Mouse (Mus musculus) left cerebral cortex, postnatal 14 days (tissue): ENCODE data around the gene Ssrp1. TPM values are rescaled to one million over a fixed set of nuclear protein-coding genes. Genes with fewer than 3 reads are reported as not detected.

Experiments
- DNase-seq, 2 experiments: peaks; one replicate each; pipeline ENCODE4 v3.0.0; 2021 to 2022; ENCODE audit warnings: low spot score in 2 of 2, mixed read lengths in 1 of 2
- intact Hi-C: fragments of 180-260 bp; cut with DNase I; formaldehyde crosslinking; loops from one replicate; pipeline ENCODE4 v1.15.1; 2025
- total RNA-seq, 2 experiments: library from RNA; stranded (reverse); gene quantifications; 2 replicates each; pipeline ENCODE4 v1.2.3; 2021

Ssrp1 gene
- total RNA-seq, 2 experiments from 2014 or later: 88.8 to 93.6 TPM

DNA sequence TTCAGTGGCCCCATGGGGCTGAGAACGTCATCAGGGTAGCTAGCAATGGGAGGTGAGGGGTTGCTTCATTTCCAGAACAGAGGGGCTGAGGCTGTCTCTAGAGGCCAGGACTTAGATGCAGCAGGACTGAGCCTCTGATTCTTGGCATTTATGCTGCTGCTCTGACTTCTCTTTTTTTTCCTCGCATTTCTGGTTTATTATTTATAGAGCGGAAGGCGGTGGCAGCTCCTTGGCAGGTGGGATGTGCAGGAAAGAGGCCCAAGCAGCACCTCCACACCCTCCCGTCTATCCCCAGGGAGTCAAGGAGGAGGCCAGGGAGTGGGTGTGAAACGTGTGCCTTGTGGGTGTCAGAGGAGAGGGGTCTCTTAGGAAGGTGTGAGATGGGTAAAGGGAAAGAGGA is 6.0 kb upstream of the Ssrp1 start:
- no peak for DNase-seq
- intact Hi-C loops: no loop called here

GRCm38 (mm10) chr2:85033121-85033520 is 3.9 kb upstream of the Ssrp1 start:
- DNase-seq: no peak
- intact Hi-C loops: no loop called here

GRCm38 (mm10) chr2:85034169-85034568 is 2.9 kb upstream of the Ssrp1 start:
- no peak for DNase-seq
- intact Hi-C loops: no loop called here

GRCm38 (mm10) chr2:85036507-85037046 is 457 bp upstream of the Ssrp1 start:
- intact Hi-C loops: loop anchor here (1.0 to 2.0 kb wide), 2 partner anchors 11 to 210 kb away; partner anchors contain the start of gene Timm10
- DNase-seq: no peak

DNA sequence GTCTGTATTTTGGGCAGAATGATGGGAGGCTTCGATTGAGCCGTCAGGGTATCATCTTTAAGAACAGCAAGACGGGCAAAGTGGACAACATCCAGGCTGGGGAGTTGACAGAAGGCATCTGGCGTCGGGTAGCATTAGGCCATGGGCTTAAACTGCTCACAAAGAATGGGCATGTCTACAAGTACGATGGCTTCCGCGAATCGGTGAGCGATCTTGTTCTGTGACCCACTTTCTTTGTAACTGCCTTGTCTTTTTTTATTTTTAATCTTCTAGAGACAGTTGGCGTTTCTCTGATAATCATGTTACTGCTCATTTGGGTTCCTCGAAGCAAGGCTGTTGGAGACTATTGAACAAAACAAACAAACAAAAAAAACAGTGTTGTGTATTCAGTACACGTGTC is 1.3 kb downstream of the Ssrp1 start:
- no peak for DNase-seq
- intact Hi-C loops: no loop called here

DNA sequence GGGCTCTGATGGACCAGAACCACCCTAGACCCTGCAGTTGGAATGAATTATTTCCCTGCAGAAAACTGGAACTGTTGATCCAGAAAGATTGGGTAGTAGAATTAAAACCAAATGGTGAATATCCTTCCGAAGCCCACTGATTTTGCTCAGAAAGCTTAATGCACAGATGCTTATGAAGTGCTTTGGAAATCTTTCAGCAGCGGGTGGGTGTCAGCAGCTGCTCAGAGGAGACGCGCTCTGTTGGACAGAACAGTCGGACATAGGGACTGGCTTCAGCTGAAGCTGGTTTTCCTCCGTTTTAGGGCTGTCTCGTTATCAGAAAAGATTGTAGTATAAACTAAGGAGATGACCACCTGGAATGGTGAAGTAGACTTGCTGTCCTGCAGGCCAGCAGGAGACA is 6.6 kb downstream of the Ssrp1 start:
- intact Hi-C loops: no loop called here
- DNase-seq: no peak

- intact Hi-C loops: no loop called here
- no peak for DNase-seq
These were observed 9.2 kb downstream of the Ssrp1 start for GRCm38 (mm10) chr2:85046222-85046621.

DNA sequence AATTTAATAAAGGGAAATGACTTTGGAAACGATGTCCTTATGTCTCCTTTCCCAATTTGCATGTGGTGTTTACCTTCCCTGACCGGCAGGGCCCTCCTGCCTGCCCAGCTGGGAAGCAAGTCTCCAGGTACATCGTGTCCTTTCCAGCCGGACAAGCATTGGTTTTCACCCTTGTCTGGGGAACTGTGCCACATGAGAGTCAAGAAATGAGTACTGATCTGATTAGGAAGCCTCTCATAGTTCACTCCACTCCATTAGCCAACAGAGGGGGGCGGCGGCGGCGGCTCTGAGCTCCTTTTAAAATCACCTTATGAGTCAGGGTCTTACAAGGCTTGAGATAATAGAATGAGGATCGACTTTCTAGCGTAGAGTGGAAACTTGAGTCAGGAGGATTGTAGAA is 10.0 kb downstream of the Ssrp1 start:
- no peak for DNase-seq
- intact Hi-C loops: loop anchor here (1.0 kb wide), 1 partner anchor 10 kb away; the partner anchor contains the start of genes P2rx3 and Ssrp1

GRCm38 (mm10) chr2:85047596-85048167 is 10.6 kb downstream of the Ssrp1 start, which contains the start of gene Tnks1bp1:
Tnks1bp1 (plus strand) TSS chr2:85048022.
- intact Hi-C loops: loop anchor here (1.0 kb wide), 1 partner anchor 10 kb away; the partner anchor contains the start of genes P2rx3 and Ssrp1
- DNase-seq: peak; percentile 93 to 95

DNA sequence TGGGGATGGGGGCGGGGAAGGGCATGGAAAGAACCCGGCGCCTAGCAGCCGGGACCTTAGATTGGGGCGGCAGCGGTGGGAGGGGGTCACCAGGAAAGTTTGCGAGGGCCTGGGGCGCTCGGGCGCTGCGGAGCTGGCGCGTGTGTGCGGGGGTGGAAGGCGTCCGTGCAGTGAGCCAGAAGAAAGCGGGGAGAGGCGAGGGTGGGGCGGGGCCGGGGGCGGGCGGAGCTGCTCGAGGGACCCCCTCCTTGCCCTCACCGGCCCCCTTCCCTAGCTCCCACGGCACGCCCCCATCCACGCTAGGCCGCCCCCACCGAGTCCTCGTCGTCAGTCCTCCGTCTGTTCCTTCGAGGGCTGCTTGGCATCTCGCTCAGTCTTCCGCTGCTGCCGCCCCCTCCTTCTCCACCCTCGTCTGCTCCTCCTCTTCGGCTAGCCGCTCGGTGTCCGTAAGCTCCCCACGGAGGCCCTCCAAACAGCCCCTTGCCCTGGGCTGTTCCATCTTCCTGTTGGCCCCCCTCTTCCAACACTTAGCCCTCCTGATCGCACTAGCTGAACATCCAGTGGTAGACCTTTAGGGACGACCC is 11.2 kb downstream of the Ssrp1 start:
- DNase-seq: peak; percentile 69 to 73
- intact Hi-C loops: no loop called here

GRCm38 (mm10) chr2:85049277-85049676 is 12.2 kb downstream of the Ssrp1 start:
- no peak for DNase-seq
- intact Hi-C loops: no loop called here

DNA sequence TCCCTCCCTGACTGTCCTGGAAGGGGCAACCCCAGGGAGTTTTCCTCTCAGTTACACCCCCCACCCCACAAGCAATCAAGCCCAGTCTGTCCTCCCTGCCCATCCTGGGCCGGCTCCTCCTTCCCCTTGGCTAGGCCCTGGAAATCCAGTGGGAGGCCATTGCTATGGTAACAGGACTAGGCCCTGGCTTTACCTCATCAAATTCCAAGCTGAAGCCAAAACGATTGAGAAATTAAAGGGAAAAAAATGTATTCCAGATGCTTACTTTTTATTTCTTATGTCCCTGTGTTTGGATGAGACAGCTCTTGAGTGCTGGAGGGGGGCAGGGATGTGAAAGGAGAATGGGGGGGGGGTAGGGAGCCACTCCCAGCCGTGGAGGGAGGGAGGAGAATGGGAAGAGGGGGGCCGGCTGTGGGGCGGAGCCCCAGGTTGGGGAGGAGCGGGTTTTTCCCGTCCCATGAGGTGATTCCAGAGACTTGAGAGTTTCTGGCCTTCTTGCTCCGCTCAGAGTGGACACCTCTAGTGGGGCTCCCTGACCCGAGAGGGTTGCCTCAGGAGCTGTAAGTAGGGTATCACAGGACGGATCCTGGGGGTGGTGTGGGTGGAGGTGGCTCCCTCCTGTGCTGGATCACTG is 13.1 kb downstream of the Ssrp1 start:
- intact Hi-C loops: no loop called here

GRCm38 (mm10) chr2:85050746-85051145 is 13.7 kb downstream of the Ssrp1 start:
- no peak for DNase-seq
- intact Hi-C loops: no loop called here

More for the DNA sequence above, 13.1 kb downstream of the Ssrp1 start:
- peak; percentile 44 to 60 for DNase-seq

- DNase-seq: no peak
- intact Hi-C loops: no loop called here
These were observed 16.3 kb downstream of the Ssrp1 start for GRCm38 (mm10) chr2:85053192-85053816.

GRCm38 (mm10) chr2:85056711-85057110 is 19.7 kb downstream of the Ssrp1 start:
- no peak for DNase-seq
- intact Hi-C loops: no loop called here

DNA sequence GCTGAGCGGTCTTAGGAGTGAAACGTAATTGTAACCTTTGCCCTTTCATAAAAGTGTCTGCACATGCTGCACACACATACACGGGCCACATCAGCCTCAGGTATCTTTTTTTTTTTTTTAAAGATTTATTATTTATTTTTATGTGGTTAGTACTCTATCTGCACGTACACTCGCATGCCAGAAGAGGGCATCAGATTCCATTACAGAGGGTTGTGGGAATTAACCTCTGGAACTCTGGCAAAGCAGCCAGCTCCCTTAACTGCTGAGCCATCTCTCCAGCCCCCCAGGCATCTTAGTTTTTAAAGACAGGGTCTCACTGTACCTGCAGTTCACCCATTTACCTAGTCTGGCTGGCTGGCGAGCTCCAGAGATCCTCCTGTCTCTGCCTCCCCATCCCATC is 22.6 kb downstream of the Ssrp1 start:
- intact Hi-C loops: no loop called here
- no peak for DNase-seq

- intact Hi-C loops: no loop called here
These were observed 23.6 kb downstream of the Ssrp1 start for GRCm38 (mm10) chr2:85060591-85061060.

DNA sequence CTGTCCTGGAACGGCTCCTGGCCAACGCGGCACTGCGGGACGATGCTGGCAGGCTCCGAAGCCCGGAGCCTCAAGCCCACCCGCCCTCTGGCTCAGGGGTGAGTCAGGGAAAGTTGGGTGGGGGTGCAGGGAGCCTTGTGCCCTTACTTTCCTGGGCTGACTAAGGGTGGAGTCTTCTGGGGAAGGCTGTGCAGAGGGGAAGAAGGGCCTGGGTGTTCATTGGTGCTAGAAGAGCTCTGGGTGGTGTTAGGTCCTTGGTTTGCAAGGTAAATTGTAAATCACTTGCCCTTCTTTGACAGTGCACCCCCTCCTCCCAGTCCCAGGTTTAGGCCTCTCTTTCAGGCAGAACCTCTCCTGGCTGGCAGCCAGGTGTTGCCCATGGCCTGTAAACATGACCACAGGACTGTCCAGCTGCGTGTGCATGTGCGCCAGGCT is 24.1 kb downstream of the Ssrp1 start:
- intact Hi-C loops: no loop called here
- no peak for DNase-seq

More at GRCm38 (mm10) chr2:85060591-85061060, 23.6 kb downstream of the Ssrp1 start:
- DNase-seq: no peak

- intact Hi-C loops: no loop called here
- DNase-seq: no peak
These were observed 28.3 kb downstream of the Ssrp1 start for GRCm38 (mm10) chr2:85065141-85065875.
